8 mouse cellular contexts compared by ENCODE assay signal in genomic region chr4:153974431-153975291, GRCm38 (mm10). TPM values are rescaled to one million over a fixed set of nuclear protein-coding genes. Genes with fewer than 3 reads are reported as not detected.
DNase-seq lines count a peak whose midpoint lies in the region; ATAC-seq and TF ChIP-seq lines count a peak whose summit lies in the region.

Gene Dffb (minus strand): TSS chr4:153975126.
Gene Cep104 (plus strand): TSS chr4:153975194.

- no peaks in the 10 kb centered on the region for H3K9me3 ChIP-seq in forebrain, embryonic 15.5 days

- DNase-seq in ES-CJ7 (ENCODE audit: low read depth, low spot score) = peak; percentile 92
- peak; percentile 92 for DNase-seq in cerebellum, adult 11 months
- peak; percentile 88 for DNase-seq in heart, postnatal 25 days (ENCODE audit: low spot score)
- peak; percentile 92 to 97 for DNase-seq in layer of hippocampus, adult 18-20 months (ENCODE audit: low spot score in 2 of 2)
- peak; percentile 91 for DNase-seq in lung, adult 2 months
- DNase-seq in thymus, adult 18-20 months = peak; percentile 78 to 79

- 1% methylated on average over 68 of the region's 68 CpGs for WGBS in forebrain, embryonic 15.5 days
- WGBS in lung, adult 2 months = under 1% methylated on average over 68 of the region's 68 CpGs

- peak within 1 kb of the TSS; percentile 96 for H3K4me2 ChIP-seq in forebrain, embryonic 15.5 days (replicated peaks)

- H3K36me3 ChIP-seq in forebrain, embryonic 15.5 days = peaks cover 21% of the 10 kb centered on the region

- peak; percentile 98 for ATAC-seq in forebrain, embryonic 15.5 days (replicated peaks)
- peak; percentile 86 for ATAC-seq in neutrophil, adult 5-6 weeks (ENCODE audit: extremely low read depth, insufficient number of reproducible peaks, low FRiP score, poor library complexity, severe bottlenecking)

- peak; percentile 82; the same call in 1 of the 2 replicates for TF ChIP-seq POLR2A in lung, adult 2 months (IDR thresholded peaks at IDR 0.05; ENCODE audit: borderline replicate concordance, extremely low read depth, low read depth, low read length)

- TF ChIP-seq CTCF in lung, adult 2 months (IDR thresholded peaks at IDR 0.05; ENCODE audit: insufficient read depth, low read length) = no peak

- peaks cover 39% of the 10 kb centered on the region for H3K4me1 ChIP-seq in forebrain, embryonic 15.5 days
- H3K4me1 ChIP-seq in lung, adult 2 months (ENCODE audit: control insufficient read depth, insufficient read depth, low read length) = peaks cover 2% of the 10 kb centered on the region; the same call in 1 of the 2 replicates

- H3K4me3 ChIP-seq in forebrain, embryonic 15.5 days = peak within 1 kb of the TSS; percentile 100
- peak within 1 kb of the TSS; percentile 90 for H3K4me3 ChIP-seq in lung, adult 2 months (replicated peaks; ENCODE audit: extremely low read depth, low read depth, low read length)

- peak within 1 kb of the TSS; percentile 97 for H3K9ac ChIP-seq in forebrain, embryonic 15.5 days (replicated peaks)

- no peaks in the 10 kb centered on the region for H3K27me3 ChIP-seq in forebrain, embryonic 15.5 days

- intact Hi-C loops in heart, postnatal 25 days (cut with DNase I) = loop anchor here (2.0 kb wide), 2 partner anchors 16 to 36 kb away; partner anchors contain the start of gene Lrrc47

- H3K27ac ChIP-seq in forebrain, embryonic 15.5 days (replicated peaks) = peak within 1 kb of the TSS; percentile 76

RNA-seq across cellular contexts. Expression of gene Dffb, which starts in this region (rescaled TPM):
- polyA plus RNA-seq in forebrain, embryonic 15.5 days (2015; fragmentation: Nextera tagmentation; extraction: Ambion mirVana) = 11.8 and 12.8 TPM in 2 replicates
- total RNA-seq in heart, postnatal 25 days (2021) = 1 to 10 TPM; 2.5 to 3.7 TPM
- 10 to 100 TPM; 11.1 to 12.7 TPM for total RNA-seq in layer of hippocampus, adult 18-20 months (2021)
- polyA plus RNA-seq in lung, adult 2 months (2012; rRNA removed) = 11.8 and 14.3 TPM in 2 replicates
- 11.4 and 16.8 TPM in 2 replicates for total RNA-seq in neutrophil, adult 5-6 weeks (2017)

RNA-seq across cellular contexts. Expression of gene Cep104, which starts in this region (rescaled TPM):
- 20.0 and 21.7 TPM in 2 replicates for polyA plus RNA-seq in forebrain, embryonic 15.5 days (2015; fragmentation: Nextera tagmentation; extraction: Ambion mirVana)
- 10 to 100 TPM; 26.0 to 27.9 TPM for total RNA-seq in heart, postnatal 25 days (2021)
- 10 to 100 TPM; 31.2 to 32.3 TPM for total RNA-seq in layer of hippocampus, adult 18-20 months (2021)
- 19.1 and 20.8 TPM in 2 replicates for polyA plus RNA-seq in lung, adult 2 months (2012; rRNA removed)
- 12.2 and 12.5 TPM in 2 replicates for total RNA-seq in neutrophil, adult 5-6 weeks (2017)

Comparison
In these comparisons a context has a peak if more than half of its experiments do, and no peak if none do; other contexts are left out.
1. Peak in every context shown above with its lines: DNase-seq, ATAC-seq, H3K4me3 ChIP-seq and H3K27ac ChIP-seq.